Mouse (Mus musculus): Measurements from ENCODE around the gene Gimap8.

GRCm38 (mm10) chr6:48678391-48678790 lies 31.4 kb downstream of the Gimap8 start:
- TF ChIP-seq TCF3 (IDR thresholded peaks at IDR 0.05; ENCODE audit: insufficient read length, low read depth) (no peak), TCF12 (IDR thresholded peaks at IDR 0.05; ENCODE audit: insufficient read depth, poor library complexity, severe bottlenecking) (no peak), MYOD1 (IDR thresholded peaks at IDR 0.05; ENCODE audit: control insufficient read depth in 1 of 3, insufficient read length in 2 of 3, low read depth in 2 of 3) (no peak), MAX (IDR thresholded peaks at IDR 0.05; ENCODE audit: low read depth) (no peak), E2F4 (IDR thresholded peaks at IDR 0.05; ENCODE audit: insufficient read depth) (no peak), USF1 (IDR thresholded peaks at IDR 0.05; ENCODE audit: low read depth) (no peak), POLR2A (IDR thresholded peaks at IDR 0.05; ENCODE audit: insufficient read length, low read depth) (no peak), POLR2AphosphoS2 (IDR thresholded peaks at IDR 0.05; ENCODE audit: insufficient read length, low read depth) (no peak)
